Mouse (Mus musculus): ENCODE data around the gene Fam53b.

GRCm38 (mm10) chr7:132722401-132723370 lies 91.0 kb downstream of the Fam53b start:
- no peak for TF ChIP-seq POLR2A (IDR thresholded peaks at IDR 0.05; ENCODE audit: borderline replicate concordance, control insufficient read depth, low read depth, low read length)
- TF ChIP-seq CTCF (IDR thresholded peaks at IDR 0.05; ENCODE audit: control insufficient read depth, insufficient read depth, low read length) = no peak
